Mouse (Mus musculus) cerebellum, postnatal 10 days (tissue): ENCODE data around the gene B4galt1.
A peak's percentile ranks its signal among the peaks of the same experiment; 100 is the strongest.

ENCODE experiments used
- DNase-seq, 2 experiments: peaks; one replicate each; pipeline ENCODE4 v3.0.0; 2021; ENCODE audit warnings: mixed read lengths in 2 of 2

The B4galt1 gene

DNA sequence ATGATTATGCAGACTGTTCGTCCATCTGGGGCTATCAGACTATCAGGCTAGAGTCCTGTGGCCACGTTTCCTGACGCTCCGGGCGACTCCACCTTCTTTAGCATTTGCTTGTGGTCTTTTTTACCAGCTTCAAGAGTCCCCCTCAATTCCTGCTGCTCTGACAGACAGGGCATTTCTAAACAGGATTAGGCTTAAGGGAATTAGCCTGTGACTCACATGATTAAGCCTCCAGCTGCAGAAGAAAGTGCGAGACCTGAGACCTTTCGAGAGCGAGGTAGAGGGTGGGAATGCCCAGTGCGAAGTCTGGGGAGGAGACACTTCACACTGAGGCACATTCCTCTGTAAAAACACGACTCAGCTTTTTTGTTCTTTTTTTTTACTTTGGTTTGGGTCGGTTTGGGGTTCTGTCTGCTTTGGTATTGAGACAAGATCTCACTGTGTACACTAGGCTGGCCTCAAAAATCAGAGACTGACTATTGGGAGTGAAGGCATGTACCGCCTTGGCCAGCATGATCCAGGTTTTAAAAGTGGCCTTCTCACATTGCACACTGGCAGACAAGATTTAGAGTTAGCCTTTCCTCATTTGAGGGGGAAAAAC, 37.9 kb downstream of the B4galt1 start:
- DNase-seq, result no peak

DNA sequence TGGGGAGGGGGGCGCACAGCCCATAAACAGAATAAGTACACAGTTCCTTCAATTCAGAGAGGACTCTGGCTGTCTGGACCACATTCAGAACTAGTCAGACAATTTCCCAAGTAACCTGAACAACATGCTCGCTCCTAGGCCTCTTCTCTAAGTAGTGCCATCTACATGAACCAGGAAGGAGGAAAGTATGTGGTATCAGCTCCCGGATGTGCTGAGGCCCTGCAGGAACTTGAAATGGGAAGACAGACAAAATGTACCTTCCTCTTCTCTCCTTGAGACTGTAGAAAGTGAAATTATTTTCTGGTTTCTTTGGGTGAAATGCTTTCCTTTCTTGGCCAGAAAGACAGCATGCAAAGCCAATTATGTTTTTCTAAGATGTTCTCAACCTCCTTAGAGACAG, 38.7 kb downstream of the B4galt1 start:
- no peak for DNase-seq

DNA sequence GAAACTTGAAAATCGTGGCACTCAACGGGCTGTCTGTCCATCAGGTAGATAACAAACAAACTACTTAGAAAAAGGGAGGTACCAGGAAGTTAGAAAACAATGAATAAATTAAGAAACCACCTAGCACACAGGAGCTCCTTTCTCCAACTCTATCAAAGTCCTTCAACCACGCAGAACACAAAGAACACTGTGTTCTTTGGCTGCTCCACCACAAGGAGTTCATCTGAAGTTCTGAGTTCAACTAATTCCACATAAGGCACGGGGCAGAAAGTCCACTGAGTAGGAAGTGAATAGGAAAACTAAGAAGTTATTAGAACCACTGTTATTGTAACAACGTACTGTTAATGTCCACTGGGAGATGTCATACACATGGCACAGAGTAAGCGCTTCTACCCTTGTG, 39.4 kb downstream of the B4galt1 start:
- no peak for DNase-seq

DNA sequence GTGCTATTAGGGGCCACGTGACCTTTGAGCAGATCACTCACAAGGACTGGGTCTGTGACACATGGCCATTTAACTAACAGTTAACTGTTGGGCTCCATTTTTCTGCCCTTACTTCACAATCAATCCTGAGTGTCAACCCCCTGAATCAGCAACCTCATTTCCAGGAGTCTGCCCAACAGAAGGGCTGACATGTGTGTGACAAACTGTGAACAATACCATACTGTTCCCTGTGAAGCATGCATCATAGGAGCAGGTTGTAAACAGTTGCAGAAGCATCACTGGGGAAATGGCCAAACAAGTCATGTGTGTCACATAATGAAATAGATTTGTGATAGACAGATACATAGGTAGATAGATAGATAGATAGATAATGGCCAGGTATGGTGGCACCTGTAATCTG, 40.9 kb downstream of the B4galt1 start:
- DNase-seq, result no peak

DNA sequence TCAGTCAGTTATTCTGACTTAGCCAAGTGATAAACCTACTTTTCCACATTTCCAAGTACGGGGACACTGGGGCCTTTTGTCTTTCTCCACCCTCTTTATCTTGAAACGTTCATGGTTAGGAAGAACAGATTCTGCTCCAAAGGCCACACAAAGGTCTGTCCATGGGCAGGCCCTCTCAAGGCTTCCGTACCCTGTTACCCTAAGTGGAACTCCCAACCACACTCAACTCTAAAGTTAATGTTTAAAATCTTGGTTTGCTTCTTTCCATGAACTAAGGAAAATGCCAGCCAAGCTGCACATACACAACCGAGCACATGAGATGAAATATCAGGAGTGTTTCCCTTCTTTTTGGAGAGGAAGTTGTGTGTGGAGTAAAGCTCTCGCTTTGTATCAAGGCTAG, 43.3 kb downstream of the B4galt1 start:
- no peak for DNase-seq

DNA sequence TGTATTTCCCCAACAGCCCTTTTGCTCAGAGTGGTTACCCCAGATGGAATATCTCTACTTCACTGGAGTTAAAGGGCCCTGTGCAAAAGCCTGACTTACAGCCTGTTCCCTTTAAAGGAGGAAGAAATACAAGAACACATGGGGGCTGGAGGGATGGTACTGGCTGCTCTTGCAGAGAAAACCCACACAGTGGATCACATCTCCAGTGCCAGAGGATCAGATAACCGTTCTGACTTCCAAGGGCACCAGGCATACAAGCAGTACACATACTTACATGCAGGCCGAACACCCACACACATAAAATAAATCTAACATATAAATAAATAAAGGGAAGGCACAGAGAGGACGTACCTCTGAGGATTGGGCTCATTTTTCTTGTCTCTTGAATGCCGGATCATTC, 46.4 kb downstream of the B4galt1 start:
- DNase-seq, result no peak

DNA sequence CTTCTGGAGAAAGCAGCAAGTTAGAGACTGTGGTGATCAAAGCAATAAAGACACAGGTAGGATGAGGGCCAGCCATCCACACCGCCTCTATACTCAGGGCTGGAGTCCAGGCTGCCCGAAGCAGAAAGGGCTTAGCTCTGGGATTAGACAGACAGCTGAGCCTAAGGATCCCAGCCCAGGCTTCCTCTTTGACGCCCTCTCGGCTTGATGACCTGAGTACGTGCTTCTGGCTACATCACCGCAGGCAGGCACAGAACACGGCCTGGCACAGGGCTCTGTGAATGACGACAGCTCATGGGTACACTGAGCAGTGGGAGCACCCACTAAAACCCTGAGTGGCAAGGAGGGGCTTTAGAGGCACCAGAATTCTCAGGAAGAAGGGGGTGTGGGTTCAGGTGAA, 48.4 kb downstream of the B4galt1 start:
- no peak for DNase-seq

DNA sequence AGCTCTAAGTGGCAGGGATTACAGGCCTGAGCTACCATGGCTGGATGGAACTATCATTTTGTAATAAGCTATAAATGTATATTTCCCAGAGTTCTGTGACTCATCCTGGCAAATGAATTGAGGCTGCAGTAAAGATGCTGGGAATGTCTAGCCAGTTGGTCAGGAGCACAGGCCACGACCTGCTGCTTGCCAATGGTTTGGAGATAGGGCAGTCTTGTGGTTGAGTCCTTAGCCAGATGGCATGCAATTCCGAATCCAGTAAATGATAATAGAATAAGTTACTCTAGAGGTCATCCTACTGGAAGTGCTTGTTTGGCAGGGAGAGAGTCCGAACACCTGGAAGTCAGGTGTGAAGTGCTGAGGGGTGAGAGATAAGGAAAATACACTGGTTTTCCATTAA, 51.0 kb downstream of the B4galt1 start:
- DNase-seq, result no peak

DNA sequence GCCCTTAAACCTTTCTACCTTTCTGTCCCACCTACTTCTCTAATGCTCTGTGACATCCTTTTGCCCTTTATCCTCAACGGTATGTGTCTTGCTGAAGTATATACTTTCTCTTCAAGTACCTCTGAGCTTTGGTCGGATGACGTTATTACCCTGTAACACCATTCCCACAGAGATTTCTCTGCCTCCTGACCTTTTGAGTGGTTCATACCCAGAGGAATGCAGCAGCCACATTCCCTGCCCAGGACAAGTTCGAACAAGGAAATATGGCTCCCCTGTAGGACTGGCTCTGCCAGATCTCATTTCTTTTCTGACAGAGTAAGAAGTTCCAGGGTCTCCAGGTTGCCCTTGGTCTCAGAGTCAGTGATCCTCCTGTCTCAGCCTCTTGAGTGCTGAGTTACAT, 51.9 kb downstream of the B4galt1 start:
- no peak for DNase-seq

DNA sequence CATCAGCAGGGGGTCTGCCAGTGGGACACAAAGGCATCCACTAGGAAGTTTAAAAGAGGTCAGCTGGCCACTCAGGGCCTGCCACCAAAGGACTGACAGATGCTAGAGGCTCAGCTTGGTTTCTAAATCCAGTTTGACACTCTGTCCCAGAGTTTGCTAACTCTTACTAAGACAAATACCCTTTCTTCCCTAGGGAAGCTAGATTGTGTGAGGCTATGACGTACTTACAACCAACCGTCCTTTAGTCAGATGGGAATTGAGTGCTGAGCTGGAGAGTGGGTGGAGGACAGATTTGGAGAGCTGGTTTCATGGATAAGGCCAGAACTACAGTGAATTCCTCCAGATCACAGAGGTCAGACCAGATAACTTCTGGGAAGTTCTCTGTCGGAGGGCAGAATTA, 52.9 kb downstream of the B4galt1 start:
- DNase-seq, result no peak

DNA sequence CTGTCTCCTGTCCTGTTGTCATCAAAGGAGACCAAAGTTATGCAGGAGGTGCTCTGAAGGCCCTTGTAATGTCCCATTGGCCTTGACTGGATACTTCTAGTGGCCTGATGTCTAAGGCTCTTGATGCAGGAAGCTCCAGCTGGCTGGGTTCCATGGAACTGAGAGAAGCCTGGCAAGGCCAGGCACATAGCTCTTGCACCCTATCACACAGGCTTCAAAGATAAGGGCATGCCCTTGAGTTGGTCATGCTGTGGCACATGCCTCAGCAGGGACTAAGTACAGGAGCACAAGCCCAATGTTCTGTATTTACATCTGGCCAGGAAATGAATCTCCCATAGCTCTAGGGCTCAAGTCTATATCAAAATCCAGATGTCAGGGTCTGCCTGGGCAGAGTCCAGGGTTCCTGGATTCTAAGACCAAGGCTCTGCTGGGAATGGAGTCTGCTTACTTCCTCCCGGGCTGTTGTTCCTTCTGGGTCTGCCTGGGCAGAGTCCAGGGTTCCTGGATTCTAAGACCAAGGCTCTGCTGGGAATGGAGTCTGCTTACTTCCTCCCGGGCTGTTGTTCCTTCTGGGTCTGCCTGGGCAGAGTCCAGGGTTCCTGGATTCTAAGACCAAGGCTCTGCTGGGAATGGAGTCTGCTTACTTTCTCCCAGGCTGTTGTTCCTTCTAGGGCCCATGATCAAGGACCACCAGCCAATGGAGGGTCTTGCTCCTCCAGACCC, 54.8 kb downstream of the B4galt1 start:
- DNase-seq, result peak in 1 of 2 experiments; percentile 12

DNA sequence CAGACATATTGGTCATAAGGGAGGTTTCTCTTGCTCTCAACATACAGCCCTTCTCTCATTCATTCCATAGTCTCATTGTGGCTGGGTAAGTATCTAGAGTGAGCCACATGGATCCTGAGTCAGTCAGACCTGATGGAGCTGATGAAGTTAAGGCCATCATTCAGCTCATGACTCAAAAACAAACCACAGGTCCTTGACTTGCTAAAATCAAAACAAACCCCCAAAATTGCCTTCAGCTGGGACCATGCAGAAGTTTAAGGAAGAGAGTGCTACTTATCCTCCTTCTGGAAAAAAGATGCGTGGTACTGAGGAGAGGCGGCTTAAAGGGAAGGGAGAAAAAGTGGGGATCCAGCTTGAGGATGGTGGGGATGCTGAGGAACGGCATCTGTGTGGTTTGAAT, 58.0 kb downstream of the B4galt1 start:
- no peak for DNase-seq

DNA sequence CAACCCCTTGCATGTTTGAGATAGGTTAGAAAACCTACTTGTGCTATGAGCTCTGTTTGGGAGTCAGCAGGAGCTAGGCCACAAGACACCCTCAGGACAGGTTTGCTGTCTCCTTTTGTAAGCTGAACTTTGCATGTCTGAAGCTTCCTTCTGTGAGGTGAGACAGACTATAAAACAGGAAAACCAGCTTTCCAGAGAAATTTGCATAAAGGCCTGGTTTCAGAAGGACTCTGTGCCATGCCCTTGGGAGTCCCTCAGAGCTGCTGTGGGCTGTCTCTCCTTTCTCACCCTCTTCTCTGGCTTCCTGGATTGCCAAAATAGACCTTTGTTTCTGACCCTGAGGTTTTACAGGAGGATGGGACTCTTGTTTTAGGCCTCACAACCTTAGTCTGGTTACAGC, 59.5 kb downstream of the B4galt1 start:
- no peak for DNase-seq

DNA sequence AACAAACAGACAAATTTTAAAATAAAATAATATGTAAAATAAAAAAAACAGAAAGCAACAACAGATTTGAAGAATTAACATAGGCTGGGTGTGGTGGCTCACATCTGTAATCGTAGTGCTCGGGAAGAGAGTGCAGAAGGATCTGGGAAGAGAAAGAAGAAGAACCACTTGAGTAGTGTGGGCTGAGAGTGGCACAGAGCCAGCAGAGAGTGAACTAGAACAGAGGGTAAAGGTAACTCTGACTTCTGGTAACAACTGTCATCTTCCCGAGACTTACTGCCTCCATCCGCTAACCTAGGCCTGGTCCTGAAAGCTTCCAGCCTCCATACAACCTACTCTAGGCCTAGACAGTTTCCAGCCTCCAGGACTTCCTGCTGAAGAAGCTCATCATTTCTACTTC, 62.6 kb downstream of the B4galt1 start:
- DNase-seq, result no peak

DNA sequence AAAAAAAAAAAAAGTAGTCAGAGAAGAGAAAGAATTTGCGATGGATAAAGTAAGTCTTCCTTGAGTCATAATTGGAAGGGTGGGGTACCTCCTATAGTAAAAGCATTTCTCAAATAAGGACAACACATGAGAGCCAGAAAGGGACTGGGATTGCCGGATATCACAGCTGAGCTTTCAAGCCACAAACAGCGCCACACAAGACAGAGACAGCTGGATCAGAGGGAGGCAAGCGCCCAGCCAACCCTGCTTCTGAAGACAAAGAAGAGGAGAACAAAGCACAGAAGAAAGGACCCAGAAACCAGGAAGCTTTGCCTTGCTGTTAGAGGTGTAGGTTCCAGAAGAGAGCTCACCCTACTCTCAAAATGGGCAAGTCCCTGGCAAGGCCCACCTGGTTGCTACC, 67.2 kb downstream of the B4galt1 start:
- DNase-seq, result no peak

DNA sequence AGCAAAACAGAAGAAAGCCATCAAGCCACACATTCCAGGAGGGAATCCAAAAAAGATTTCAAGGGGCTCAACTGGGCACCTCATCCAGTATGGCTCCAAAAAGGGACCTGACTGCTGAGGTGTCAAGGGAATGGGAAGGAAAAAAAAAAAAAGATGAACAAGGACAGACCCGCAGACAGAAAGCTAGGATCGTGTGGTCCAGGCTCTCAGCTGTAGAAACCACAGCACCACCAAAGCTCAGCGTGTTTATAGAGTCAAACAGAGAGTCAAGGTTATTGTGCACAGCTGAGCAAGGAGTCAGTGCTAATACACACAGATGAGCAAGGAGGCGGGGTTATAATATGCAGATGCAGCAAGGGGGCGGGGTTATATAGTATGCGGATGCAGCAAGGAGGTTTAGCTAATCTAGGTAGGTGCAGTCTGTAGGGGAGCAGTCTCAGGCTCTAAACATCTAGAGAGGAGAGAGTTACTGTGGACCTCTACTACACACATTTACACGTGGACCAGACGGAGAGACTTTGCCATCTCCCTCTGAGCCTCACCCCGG, 68.1 kb downstream of the B4galt1 start:
- no peak for DNase-seq

DNA sequence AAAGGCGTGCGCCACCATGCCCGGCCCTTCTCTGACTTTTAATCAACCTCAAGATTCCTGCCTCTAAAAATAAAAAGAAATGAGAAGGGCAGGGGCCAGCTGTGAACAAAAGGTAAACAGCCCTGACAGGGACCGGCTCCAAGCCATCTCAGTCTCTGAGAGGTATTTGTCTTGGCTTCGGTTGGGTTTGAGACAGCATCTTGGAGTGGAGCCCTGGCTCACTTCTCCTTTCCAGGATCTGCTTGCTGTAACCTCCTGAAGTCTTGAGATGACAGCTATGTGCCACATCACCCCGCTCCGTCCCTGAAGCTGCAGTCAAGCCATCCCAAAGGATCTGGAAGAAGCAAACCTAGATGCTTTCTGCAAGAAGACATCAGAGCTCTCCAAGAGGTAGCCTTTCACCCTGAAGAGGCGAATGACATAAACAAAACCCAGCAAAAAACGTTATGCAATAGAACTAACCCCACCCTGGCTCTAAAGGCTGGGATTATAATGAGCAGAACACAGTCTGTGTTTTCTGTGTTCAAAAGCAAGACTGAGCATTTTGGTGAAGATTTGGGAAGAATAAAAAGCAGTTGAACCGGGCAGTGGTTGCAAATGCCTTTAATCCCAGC, 69.1 kb downstream of the B4galt1 start:
- DNase-seq, result peak; percentile 34 to 46

DNA sequence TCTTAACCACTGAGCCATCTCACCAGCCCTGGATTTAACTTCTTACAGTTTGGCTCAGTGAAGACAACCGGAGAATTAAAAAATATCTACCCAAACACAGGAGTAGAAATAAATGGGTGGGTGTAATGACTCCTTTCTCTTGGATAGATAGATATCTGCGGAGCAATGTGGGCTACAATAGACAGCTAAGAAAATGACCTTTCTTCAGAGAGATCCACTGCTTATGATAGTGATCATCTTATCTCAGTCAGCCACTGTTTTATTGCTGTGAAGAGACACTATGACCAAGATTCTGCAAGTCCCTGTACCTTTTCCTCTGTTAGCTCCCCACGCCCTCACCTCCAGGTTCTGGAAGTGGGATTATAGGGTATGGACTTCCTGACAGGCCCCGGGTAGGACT, 70.8 kb downstream of the B4galt1 start:
- no peak for DNase-seq

DNA sequence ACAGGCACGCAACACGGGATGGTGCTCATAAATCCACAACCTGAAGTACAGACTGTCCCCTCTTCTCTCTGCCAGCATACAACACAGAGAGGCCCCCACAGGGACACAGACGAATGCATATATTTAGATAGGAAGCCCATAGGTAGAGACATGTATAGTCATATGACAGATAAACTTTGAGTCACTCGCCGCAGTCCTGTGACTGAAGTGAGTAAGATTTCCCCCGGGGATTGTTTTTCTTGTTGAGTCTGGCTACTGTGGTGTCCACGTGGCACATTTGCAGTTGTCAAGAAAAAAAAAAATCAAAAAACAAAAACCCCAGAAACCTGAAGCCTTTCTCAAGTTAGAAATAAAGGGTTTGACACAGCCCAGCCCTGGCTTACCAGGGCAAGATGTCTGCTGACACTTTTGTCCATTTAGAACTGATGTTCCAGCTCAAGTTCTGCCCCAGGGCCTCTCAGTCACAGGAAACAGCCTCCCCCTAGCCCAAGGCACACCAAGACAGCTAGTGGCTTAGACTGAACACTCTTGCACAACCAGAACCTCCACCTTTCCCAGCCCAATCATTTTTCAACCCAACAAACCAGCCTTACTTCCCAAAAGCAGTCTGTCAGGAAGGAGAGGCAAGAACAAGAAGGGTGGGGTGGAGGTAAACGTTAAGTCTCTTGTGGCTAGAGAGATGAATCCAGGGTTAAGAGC, 71.9 kb downstream of the B4galt1 start:
- no peak for DNase-seq

DNA sequence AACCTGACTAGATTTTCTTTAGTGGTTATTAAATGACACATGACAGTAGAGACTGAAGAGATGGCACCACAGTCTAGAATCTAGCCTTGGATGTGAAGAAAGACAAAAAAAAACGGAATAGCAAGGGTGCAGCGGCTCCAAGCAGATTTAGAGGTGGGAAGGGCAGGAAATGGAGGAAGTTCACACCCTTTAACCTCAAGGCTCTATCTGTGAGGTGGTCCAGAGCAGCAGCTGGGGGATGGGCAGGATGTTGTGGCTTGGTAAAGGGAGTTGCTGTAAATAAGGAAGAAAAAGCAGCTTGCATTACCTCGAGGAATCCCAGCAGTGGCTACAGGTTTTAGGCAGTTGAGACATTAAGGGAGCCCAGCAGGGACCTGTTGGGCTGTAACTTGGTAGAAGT, 72.7 kb downstream of the B4galt1 start:
- no peak for DNase-seq

DNA sequence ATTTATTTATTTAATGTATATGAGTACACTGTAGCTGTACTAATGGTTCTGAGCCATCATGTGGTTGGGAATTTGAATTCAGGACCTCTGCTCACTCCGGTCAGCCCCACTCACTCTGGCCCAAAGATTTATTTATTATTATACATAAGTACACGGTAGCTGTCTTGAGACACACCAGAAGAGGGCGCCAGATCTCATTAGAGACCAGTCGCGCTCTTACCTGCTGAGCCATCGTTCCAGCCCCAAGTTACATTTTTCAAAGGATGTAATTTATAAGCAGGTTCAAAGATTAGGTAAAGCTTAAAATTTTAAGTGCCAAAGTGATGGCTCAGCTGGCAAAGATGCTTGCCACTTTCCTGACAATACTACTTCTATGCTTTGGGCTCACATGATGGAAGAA, 75.1 kb downstream of the B4galt1 start:
- peak; percentile 30 to 32 for DNase-seq

DNA sequence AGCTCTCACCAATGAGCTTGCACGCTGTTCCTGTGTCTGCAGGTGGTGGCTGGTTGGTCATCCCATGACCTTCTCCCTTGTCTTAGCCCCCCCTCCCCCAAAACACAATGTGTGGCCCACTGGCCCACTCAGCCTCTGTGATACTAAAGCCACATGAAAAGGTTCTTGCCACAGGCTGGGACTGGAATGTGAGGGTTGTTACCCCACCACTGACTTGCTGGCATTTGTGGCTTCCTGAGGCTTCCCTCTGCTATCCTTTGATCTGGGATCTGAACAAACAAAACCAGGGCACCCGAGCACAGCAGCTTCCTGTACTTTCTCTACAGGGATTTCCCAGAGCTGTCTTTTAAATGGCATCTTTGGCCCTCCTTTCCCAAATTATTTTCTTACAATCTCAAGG, 76.7 kb downstream of the B4galt1 start:
- DNase-seq, result no peak

DNA sequence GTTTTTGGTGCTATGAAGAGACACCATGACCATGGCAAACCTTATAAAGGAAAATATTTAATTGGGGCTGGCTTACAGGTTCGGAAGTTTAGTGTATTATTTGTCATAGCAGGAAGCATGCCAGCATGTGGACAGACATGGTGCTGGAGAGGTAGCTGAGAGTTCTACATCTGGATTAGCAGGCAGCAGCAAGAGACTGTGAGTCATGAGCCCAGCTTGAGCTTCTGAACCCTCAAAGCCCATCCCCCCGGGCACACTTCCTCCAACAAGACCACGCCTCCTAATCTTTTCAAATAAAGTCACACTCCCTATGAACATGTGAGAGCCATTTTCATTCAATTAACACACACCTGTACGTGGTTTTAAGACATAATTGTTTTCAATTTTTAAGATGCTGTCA, 77.4 kb downstream of the B4galt1 start:
- DNase-seq, result no peak
